Mouse (Mus musculus) subcutaneous adipose tissue, adult 2 months (tissue): ENCODE data around the gene Tex16. TPM values are rescaled to one million over a fixed set of nuclear protein-coding genes. Genes with fewer than 3 reads are reported as not detected.

Experiments
- polyA plus RNA-seq: library from polyadenylated mRNA; depleted of rRNA; stranded (reverse); fragments of >200 nt; gene quantifications from 2 replicates; pipeline ENCODE4 v1.2.3, GENCODE M21; 2012; ENCODE audit warnings: low replicate concordance; rRNA removed

Gene Tex16
- polyA plus RNA-seq: not detected in 2 replicates

GRCm38 (mm10) chrX:112010707-112011106 lies at the start of gene Tex16:
Tex16 (plus strand) TSS chrX:112011007.

Other genes starting within 250 kb of the Tex16 start
- not detected in 2 replicates for gene Gm45194, start 119.6 kb upstream of the Tex16 start, polyA plus RNA-seq
- gene 4933403O08Rik, start 228.0 kb downstream of the Tex16 start, polyA plus RNA-seq: not detected in 2 replicates